Mouse (Mus musculus): Measurements from ENCODE around the gene Unc45a. TPM values are rescaled to one million over a fixed set of nuclear protein-coding genes. Genes with fewer than 3 reads are reported as not detected.

Unc45a gene
- polyA plus RNA-seq, 1 experiment from 2014 or later, result 55.6 TPM

- no peak overlapping the region for H3K9ac ChIP-seq
- H3K9me3 ChIP-seq (replicated peaks), result no peaks in the 10 kb centered on the region
- peaks cover 58% of the 10 kb centered on the region for H3K36me3 ChIP-seq
- no peak for ATAC-seq (ENCODE audit: insufficient number of reproducible peaks, low FRiP score, low TSS enrichment, low read depth)
- WGBS, result 93% methylated on average over 7 of the region's 7 CpGs
- no peak overlapping the region for H3K4me2 ChIP-seq (replicated peaks)
- no peak overlapping the region for H3K27ac ChIP-seq (replicated peaks)
- no peak overlapping the region for H3K4me3 ChIP-seq (replicated peaks)
- H3K27me3 ChIP-seq, result no peaks in the 10 kb centered on the region
- peaks cover 29% of the 10 kb centered on the region for H3K4me1 ChIP-seq
Observed at GRCm38 (mm10) chr7:80367232-80367631, 26.4 kb upstream of the Unc45a start.

DNA sequence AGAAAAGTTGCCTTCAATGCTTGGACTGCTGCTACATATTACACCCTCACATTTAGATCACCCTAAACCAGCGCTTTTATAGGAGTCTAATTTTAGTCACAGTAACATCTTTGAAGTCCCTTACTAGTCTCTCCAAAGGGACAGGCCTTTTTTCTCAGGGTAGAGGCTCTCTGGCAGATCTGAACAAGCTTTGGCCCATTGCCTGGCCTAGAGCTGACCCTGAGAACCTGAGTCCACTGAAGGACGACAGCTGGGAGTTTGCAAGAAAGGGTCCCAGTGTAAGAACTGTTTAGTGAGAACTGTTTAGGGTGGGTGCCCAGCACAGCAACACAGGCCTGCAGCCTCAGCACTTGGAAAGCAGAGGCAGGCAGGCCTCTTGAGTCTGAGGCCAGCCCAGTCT lies 25.0 kb upstream of the Unc45a start:
- Histone ChIP-seq H3K27ac (replicated peaks) (no peak overlapping the region), H3K36me3 (peaks cover 71% of the 10 kb centered on the region), H3K4me3 (replicated peaks) (no peak overlapping the region), H3K4me1 (peaks cover 23% of the 10 kb centered on the region), H3K9me3 (replicated peaks) (no peaks in the 10 kb centered on the region), H3K9ac (no peak overlapping the region), H3K27me3 (no peaks in the 10 kb centered on the region), H3K4me2 (replicated peaks) (no peak overlapping the region)
- 85% methylated on average over 2 of the region's 2 CpGs for WGBS
- no peak for ATAC-seq (ENCODE audit: insufficient number of reproducible peaks, low FRiP score, low TSS enrichment, low read depth)

DNA sequence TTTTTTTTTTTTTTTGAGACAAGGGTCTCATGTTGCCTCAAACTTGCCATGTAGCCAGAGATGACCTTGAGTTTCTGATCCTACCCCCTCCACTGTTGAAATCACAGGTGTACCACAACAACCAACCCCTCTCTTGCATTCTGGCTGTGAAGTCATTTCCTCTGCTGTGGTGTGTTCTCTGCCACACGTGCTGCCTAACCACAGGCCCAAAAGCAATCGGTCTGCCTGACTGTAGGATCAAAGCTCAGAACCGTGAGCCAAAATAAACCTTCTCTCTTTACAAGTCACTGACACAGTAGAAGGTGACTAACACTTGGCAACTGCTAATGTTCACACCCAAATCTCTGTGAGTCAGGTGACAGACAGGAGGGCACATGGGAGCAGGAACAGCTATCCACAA lies 19.6 kb upstream of the Unc45a start:
- no peak for ATAC-seq (ENCODE audit: insufficient number of reproducible peaks, low FRiP score, low TSS enrichment, low read depth)

GRCm38 (mm10) chr7:80358039-80358438 lies 17.2 kb upstream of the Unc45a start:
- Histone ChIP-seq H3K4me2 (replicated peaks) (no peak overlapping the region), H3K9ac (no peak overlapping the region), H3K9me3 (replicated peaks) (no peaks in the 10 kb centered on the region), H3K4me1 (no peaks in the 10 kb centered on the region), H3K4me3 (replicated peaks) (no peak overlapping the region), H3K27me3 (no peaks in the 10 kb centered on the region), H3K36me3 (peaks cover 86% of the 10 kb centered on the region), H3K27ac (replicated peaks) (no peak overlapping the region)
- ATAC-seq (ENCODE audit: insufficient number of reproducible peaks, low FRiP score, low TSS enrichment, low read depth), result no peak
- WGBS, result 66% methylated on average over 4 of the region's 4 CpGs

More for the DNA sequence above, 19.6 kb upstream of the Unc45a start:
- Histone ChIP-seq H3K36me3 (peaks cover 88% of the 10 kb centered on the region), H3K9me3 (replicated peaks) (no peaks in the 10 kb centered on the region), H3K4me3 (replicated peaks) (no peak overlapping the region), H3K4me1 (no peaks in the 10 kb centered on the region), H3K27me3 (no peaks in the 10 kb centered on the region), H3K9ac (no peak overlapping the region), H3K27ac (replicated peaks) (no peak overlapping the region), H3K4me2 (replicated peaks) (no peak overlapping the region)
- WGBS, result 65% methylated on average over 3 of the region's 3 CpGs

DNA sequence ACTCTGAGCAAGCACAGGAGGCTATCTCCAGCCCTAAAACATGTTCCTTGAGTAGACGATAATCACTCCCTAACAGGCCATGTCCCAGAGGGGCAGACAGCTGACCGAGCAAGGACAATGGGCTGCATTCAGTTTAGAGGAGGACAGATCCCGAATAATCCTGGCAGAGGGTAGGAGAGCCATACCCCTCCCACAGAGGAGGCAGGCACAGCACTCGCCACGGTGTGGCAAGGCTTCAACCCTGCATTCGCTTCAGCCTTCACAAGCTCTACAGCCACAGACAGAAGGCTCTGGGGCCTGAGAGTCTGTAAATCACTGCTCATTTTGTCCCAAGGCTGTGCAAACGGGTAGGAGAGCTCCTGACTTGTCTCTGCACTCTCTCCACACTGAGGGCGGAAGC lies 16.4 kb upstream of the Unc45a start:
- Histone ChIP-seq H3K4me1 (no peaks in the 10 kb centered on the region), H3K4me2 (replicated peaks) (no peak overlapping the region), H3K9ac (no peak overlapping the region), H3K4me3 (replicated peaks) (no peak overlapping the region), H3K9me3 (replicated peaks) (no peaks in the 10 kb centered on the region), H3K27ac (replicated peaks) (no peak overlapping the region), H3K27me3 (no peaks in the 10 kb centered on the region), H3K36me3 (peaks cover 86% of the 10 kb centered on the region)
- no peak for ATAC-seq (ENCODE audit: insufficient number of reproducible peaks, low FRiP score, low TSS enrichment, low read depth)
- 33% methylated on average over 8 of the region's 8 CpGs for WGBS

GRCm38 (mm10) chr7:80356351-80356750 lies 15.5 kb upstream of the Unc45a start:
- H3K4me1 ChIP-seq, result no peaks in the 10 kb centered on the region
- H3K36me3 ChIP-seq, result peaks cover 84% of the 10 kb centered on the region
- no peak overlapping the region for H3K4me3 ChIP-seq (replicated peaks)
- H3K9me3 ChIP-seq (replicated peaks), result no peaks in the 10 kb centered on the region
- no peak for ATAC-seq (ENCODE audit: insufficient number of reproducible peaks, low FRiP score, low TSS enrichment, low read depth)
- 74% methylated on average over 13 of the region's 13 CpGs for WGBS
- no peak overlapping the region for H3K9ac ChIP-seq
- no peak overlapping the region for H3K27ac ChIP-seq (replicated peaks)
- no peaks in the 10 kb centered on the region for H3K27me3 ChIP-seq
- no peak overlapping the region for H3K4me2 ChIP-seq (replicated peaks)

DNA sequence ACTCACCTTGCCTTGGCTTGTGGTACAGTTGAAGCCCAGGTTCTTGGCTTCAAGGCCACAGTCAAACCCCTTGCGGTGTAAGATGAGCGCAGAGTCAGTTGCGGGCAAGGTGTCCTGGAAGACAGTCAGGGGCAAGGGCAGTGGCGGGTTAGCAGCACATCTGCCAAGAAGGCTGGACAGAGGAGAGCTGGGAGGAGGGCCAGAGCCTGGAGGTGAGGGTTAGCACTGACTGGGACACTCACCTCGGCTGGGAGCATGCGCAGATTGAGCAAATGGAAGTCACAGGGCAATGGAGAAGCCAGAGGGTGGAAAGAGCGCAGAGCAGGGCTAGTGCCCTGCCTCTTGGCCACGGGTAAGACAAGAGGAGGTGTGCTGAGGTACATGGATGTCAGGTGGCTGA lies 12.1 kb upstream of the Unc45a start:
- Histone ChIP-seq H3K27ac (replicated peaks) (no peak overlapping the region), H3K9me3 (replicated peaks) (no peaks in the 10 kb centered on the region), H3K4me2 (replicated peaks) (no peak overlapping the region), H3K27me3 (no peaks in the 10 kb centered on the region), H3K36me3 (peaks cover 67% of the 10 kb centered on the region), H3K9ac (no peak overlapping the region), H3K4me3 (replicated peaks) (no peak overlapping the region), H3K4me1 (peaks cover 4% of the 10 kb centered on the region)
- no peak for ATAC-seq (ENCODE audit: insufficient number of reproducible peaks, low FRiP score, low TSS enrichment, low read depth)
- 91% methylated on average over 8 of the region's 8 CpGs for WGBS

DNA sequence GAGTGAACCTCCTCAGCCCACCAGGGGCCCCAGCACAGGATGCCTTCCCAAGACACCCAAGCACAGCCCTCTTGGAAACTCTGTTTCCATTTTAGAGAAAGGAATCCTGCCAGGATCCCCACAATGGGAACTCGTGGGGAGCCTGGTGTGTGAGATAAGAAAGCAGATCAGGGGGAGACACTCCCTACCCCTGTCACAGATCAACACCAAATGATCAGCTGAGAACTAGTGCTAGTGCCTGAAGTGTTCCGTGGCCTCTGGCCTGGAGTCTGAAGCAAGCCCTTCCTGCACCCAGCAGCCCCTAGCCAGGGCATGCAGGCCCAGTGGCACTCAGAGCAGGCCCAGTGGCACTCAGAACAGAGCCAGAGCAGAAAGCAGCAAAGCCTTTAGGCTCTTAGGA lies 10.0 kb upstream of the Unc45a start:
- H3K27me3 ChIP-seq, result no peaks in the 10 kb centered on the region
- no peak for ATAC-seq (ENCODE audit: insufficient number of reproducible peaks, low FRiP score, low TSS enrichment, low read depth)
- WGBS, result 70% methylated on average over 2 of the region's 2 CpGs
- H3K27ac ChIP-seq (replicated peaks), result no peak overlapping the region
- no peak overlapping the region for H3K4me2 ChIP-seq (replicated peaks)
- peaks cover 9% of the 10 kb centered on the region for H3K4me1 ChIP-seq
- H3K4me3 ChIP-seq (replicated peaks), result no peak overlapping the region
- no peak overlapping the region for H3K9ac ChIP-seq
- no peaks in the 10 kb centered on the region for H3K9me3 ChIP-seq (replicated peaks)
- H3K36me3 ChIP-seq, result peaks cover 52% of the 10 kb centered on the region

- Histone ChIP-seq H3K4me1 (peaks cover 15% of the 10 kb centered on the region), H3K36me3 (peaks cover 31% of the 10 kb centered on the region), H3K9ac (no peak overlapping the region), H3K4me2 (replicated peaks) (no peak overlapping the region), H3K27ac (replicated peaks) (peak overlapping the region; percentile 68), H3K27me3 (no peaks in the 10 kb centered on the region), H3K4me3 (replicated peaks) (no peak overlapping the region), H3K9me3 (replicated peaks) (no peaks in the 10 kb centered on the region)
- WGBS, result 45% methylated on average over 13 of the region's 13 CpGs
- no peak for ATAC-seq (ENCODE audit: insufficient number of reproducible peaks, low FRiP score, low TSS enrichment, low read depth)
Observed at GRCm38 (mm10) chr7:80347670-80348586, 7.1 kb upstream of the Unc45a start.

GRCm38 (mm10) chr7:80346830-80347229 lies 6.0 kb upstream of the Unc45a start:
- H3K4me3 ChIP-seq (replicated peaks), result no peak overlapping the region
- H3K36me3 ChIP-seq, result peaks cover 22% of the 10 kb centered on the region
- no peaks in the 10 kb centered on the region for H3K27me3 ChIP-seq
- no peak overlapping the region for H3K9ac ChIP-seq
- ATAC-seq (ENCODE audit: insufficient number of reproducible peaks, low FRiP score, low TSS enrichment, low read depth), result no peak
- 81% methylated on average over 5 of the region's 5 CpGs for WGBS
- peaks cover 21% of the 10 kb centered on the region for H3K4me1 ChIP-seq
- no peak overlapping the region for H3K27ac ChIP-seq (replicated peaks)
- no peaks in the 10 kb centered on the region for H3K9me3 ChIP-seq (replicated peaks)
- no peak overlapping the region for H3K4me2 ChIP-seq (replicated peaks)

DNA sequence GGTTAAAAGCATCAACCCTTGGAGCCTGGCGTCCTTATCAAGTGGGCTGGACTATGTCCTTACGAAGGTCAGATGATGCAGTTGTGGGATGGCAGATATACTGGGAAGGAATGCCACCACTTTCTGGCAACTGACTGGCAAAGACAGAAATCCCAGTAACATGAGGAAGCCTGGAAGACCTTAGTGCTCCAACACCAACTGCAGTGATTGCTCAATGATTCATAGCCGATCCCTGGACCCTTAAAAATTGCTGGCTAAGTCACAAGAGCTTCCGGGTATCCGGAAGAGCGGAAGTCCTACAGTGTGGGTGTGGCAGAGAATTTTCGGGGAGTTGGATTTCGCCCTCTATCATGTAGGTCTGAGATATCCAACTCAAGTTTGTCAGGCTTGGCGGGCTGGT lies 5.4 kb upstream of the Unc45a start:
- Histone ChIP-seq H3K27me3 (no peaks in the 10 kb centered on the region), H3K9me3 (replicated peaks) (no peaks in the 10 kb centered on the region), H3K4me2 (replicated peaks) (no peak overlapping the region), H3K4me3 (replicated peaks) (no peak overlapping the region), H3K36me3 (peaks cover 17% of the 10 kb centered on the region), H3K9ac (no peak overlapping the region), H3K27ac (replicated peaks) (no peak overlapping the region), H3K4me1 (peaks cover 22% of the 10 kb centered on the region)
- WGBS, result 90% methylated on average over 9 of the region's 9 CpGs
- ATAC-seq (ENCODE audit: insufficient number of reproducible peaks, low FRiP score, low TSS enrichment, low read depth), result no peak
